Comparison of ENCODE assay signal across 19 mouse cellular contexts in the genomic region with DNA sequence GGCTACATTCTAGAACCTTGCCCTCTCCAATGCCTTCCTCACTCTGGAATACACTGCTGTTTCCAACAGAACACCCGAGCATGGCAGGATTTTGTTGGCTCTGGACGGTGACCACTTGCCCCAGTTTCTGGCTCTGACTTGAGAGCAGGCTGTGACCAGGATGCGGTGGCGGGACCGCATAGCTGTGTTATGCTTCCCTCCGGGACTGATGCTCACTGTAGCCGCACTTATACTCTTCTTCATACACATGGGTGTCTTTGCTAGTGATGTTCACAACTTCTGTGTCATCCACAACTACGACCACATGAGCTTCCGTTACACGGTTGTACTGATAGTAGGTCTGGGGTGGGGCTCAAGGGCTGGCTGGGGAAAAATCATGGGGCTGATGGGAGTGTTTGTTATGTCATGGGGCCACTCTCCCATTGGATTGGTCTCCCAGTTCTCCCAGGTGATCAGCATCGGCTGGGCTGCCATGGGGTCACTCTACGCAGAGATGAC. TPM values are rescaled to one million over a fixed set of nuclear protein-coding genes. Genes with fewer than 3 reads are reported as not detected.
"Had no signal": no experiment of that assay in that cellular context is flagged by ENCODE, and none has a peak within 500 bp of the region (broad histone marks: within the 10 kb centered on the region; RNA-seq: fewer than 3 reads in every experiment).

Tmem262 (plus strand) TSS at position 51 of the 498 bp plus-strand sequence.

- H3K27me3 ChIP-seq: liver, embryonic 15.5 days; lung, embryonic 15.5 days; megakaryocyte, embryonic 14.5 days; midbrain, embryonic 12.5 days; neural tube, embryonic 12.5 days; stomach, embryonic 15.5 days had no signal

- H3K27ac ChIP-seq: liver, embryonic 15.5 days; lung, embryonic 15.5 days; macrophage; midbrain, embryonic 12.5 days; neural tube, embryonic 12.5 days; stomach, embryonic 15.5 days; stomach, postnatal 0 days had no signal

- H3K9me3 ChIP-seq: liver, embryonic 15.5 days; lung, embryonic 15.5 days; megakaryocyte, embryonic 14.5 days; midbrain, embryonic 12.5 days; neural tube, embryonic 12.5 days; stomach, embryonic 15.5 days had no signal

- ATAC-seq: liver, postnatal 0 days; lung, postnatal 0 days had no signal

- H3K4me3 ChIP-seq: liver, embryonic 15.5 days; lung, embryonic 15.5 days; megakaryocyte, embryonic 14.5 days; midbrain, embryonic 12.5 days; neural tube, embryonic 12.5 days; stomach, embryonic 15.5 days had no signal

- DNase-seq: liver, postnatal 0 days; lung, adult 2 months; lung, postnatal 14 days; lung, postnatal 36 days; midbrain, embryonic 14.5 days; right cerebral cortex, postnatal 14 days; thymus, adult 2 months; thymus, postnatal 25 days; thymus, postnatal 4 days had no signal

- H3K4me2 ChIP-seq: liver, embryonic 15.5 days; lung, embryonic 15.5 days; midbrain, embryonic 12.5 days; neural tube, embryonic 12.5 days; stomach, embryonic 15.5 days had no signal

- H3K9ac ChIP-seq: liver, embryonic 15.5 days; liver, postnatal 0 days; lung, embryonic 15.5 days; midbrain, embryonic 12.5 days; neural tube, embryonic 12.5 days; stomach, embryonic 15.5 days had no signal

RNA-seq across cellular contexts. Expression of gene Tmem262, which starts in this region (rescaled TPM):
- polyA plus RNA-seq: liver, embryonic 15.5 days; liver, postnatal 0 days; lung, adult 2 months; lung, embryonic 15.5 days; lung, postnatal 0 days; macrophage; midbrain, embryonic 12.5 days; midbrain, embryonic 14.5 days; midbrain, postnatal 0 days; neural tube, embryonic 12.5 days; stomach, embryonic 15.5 days; stomach, postnatal 0 days had no signal
